Mouse (Mus musculus) kidney, embryonic 14.5 days (tissue): Measurements from ENCODE around the gene Radil. TPM values are rescaled to one million over a fixed set of nuclear protein-coding genes. Genes with fewer than 3 reads are reported as not detected.

Experiments
- ATAC-seq: fragments of 200-750 bp; cut with Nextera tagmentation; 2 replicates; pipeline ENCODE4 v1.8.0; 2017; ENCODE audit warnings: moderate number of reproducible peaks, mild to moderate bottlenecking, moderate TSS enrichment, moderate library complexity; ENCODE audit not compliant: low FRiP score, low TSS enrichment
- H3K27ac ChIP-seq: fragments of 300-500 bp; sonication (generic); 2 replicates; pipeline ENCODE4 v1.5.1; 2014; ENCODE audit warnings: low read depth, mild to moderate bottlenecking, low read length, moderate library complexity, mixed read lengths
- H3K27me3 ChIP-seq: fragments of 300-500 bp; sonication (generic); 2 replicates; pipeline ENCODE4 v1.6.1; 2014; ENCODE audit warnings: mild to moderate bottlenecking, low read length; ENCODE audit not compliant: control insufficient read depth, insufficient read depth
- H3K36me3 ChIP-seq: fragments of 300-500 bp; sonication (generic); 2 replicates; pipeline ENCODE4 v1.6.1; 2014; ENCODE audit warnings: low read length, mixed read lengths; ENCODE audit not compliant: control insufficient read depth, insufficient read depth
- H3K4me1 ChIP-seq: fragments of 300-500 bp; sonication (generic); 2 replicates; pipeline ENCODE4 v1.6.1; 2014; ENCODE audit warnings: low read length, mixed read lengths; ENCODE audit not compliant: control insufficient read depth, insufficient read depth
- H3K4me2 ChIP-seq: fragments of 300-500 bp; sonication (generic); replicated peaks from 2 replicates; pipeline ENCODE4 v1.6.1; 2014; ENCODE audit warnings: low read depth, mild to moderate bottlenecking, low read length
- H3K4me3 ChIP-seq: fragments of 300-500 bp; sonication (generic); 2 replicates; pipeline ENCODE4 v1.5.1; 2014; ENCODE audit warnings: mild to moderate bottlenecking, low read length
- H3K9ac ChIP-seq: fragments of 300-500 bp; sonication (generic); 2 replicates; pipeline ENCODE4 v1.6.1; 2014; ENCODE audit warnings: low read depth, mild to moderate bottlenecking, low read length, moderate library complexity
- H3K9me3 ChIP-seq: fragments of 300-500 bp; sonication (generic); 2 replicates; pipeline ENCODE4 v1.6.1; 2016; ENCODE audit warnings: low read length; ENCODE audit not compliant: control insufficient read depth
- WGBS: fragments of 180-500 bp; shearing (Covaris S2); extraction: QIAGEN DNeasy Blood & Tissue Kit; methylation state at CpG from one replicate; pipeline ENCODE4 v1.1.7; 2014; 5-methylcytosine and 5-hydroxymethylcytosine counted together
- polyA plus RNA-seq: library from polyadenylated mRNA; unstranded; fragments of >200 nt; fragmentation: Nextera tagmentation; extraction: Ambion mirVana; gene quantifications from 2 replicates; pipeline ENCODE4 v1.2.1, GENCODE M21; 2014

Radil gene
- polyA plus RNA-seq, 1 experiment from 2014 or later: 1.7 TPM

GRCm38 (mm10) chr5:142576832-142577231, 25.9 kb upstream of the Radil start:
- 86% methylated on average over 7 of the region's 7 CpGs for WGBS
- no peak for ATAC-seq
- no peak overlapping the region for H3K27ac ChIP-seq
- H3K9ac ChIP-seq: no peak overlapping the region
- no peak overlapping the region for H3K4me2 ChIP-seq
- H3K4me1 ChIP-seq: no peaks in the 10 kb centered on the region
- H3K4me3 ChIP-seq: no peak overlapping the region
- H3K27me3 ChIP-seq: no peaks in the 10 kb centered on the region
- peaks cover 3% of the 10 kb centered on the region; the same call in 1 of the 2 replicates for H3K9me3 ChIP-seq
- H3K36me3 ChIP-seq: no peaks in the 10 kb centered on the region

DNA sequence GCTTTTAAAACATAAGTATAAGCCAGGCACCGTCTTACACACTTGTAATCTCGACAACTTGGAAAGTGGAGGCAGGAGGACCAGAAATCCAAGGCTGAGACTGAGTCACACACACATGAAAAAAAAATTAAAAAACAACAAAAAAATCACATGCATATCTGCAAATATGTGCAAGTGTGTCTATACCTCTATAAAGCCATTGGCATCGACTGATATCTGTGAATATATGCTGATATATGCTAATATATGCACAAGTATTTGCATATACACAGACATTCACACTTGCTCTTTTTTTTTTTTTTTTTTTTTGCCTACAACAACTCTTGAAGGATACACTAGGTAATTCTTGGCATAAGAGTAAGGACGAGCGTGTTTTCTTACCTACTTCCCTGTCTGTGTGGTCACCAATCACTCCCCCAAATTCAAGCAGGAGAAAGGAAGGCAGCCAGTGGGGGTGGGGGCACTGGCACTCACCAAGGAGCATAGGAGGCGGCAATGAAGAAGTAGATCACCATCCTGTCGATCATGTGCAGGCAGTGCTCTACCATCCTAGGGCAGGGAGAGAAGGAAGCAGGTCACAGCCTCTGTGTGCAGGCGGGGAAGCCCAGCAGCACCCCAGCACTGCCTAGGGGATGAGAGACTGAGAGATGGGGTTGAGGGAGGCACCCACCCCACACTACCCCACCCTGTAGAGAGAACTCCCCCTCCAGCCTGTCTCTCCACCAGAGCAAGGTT, 23.6 kb upstream of the Radil start:
- no peak overlapping the region for H3K9ac ChIP-seq
- peaks cover 3% of the 10 kb centered on the region; the same call in 1 of the 2 replicates for H3K9me3 ChIP-seq
- H3K4me3 ChIP-seq: no peak overlapping the region
- no peak for ATAC-seq
- no peaks in the 10 kb centered on the region for H3K36me3 ChIP-seq
- H3K4me1 ChIP-seq: no peaks in the 10 kb centered on the region
- H3K27ac ChIP-seq: no peak overlapping the region
- WGBS: 84% methylated on average over 8 of the region's 8 CpGs
- H3K27me3 ChIP-seq: no peaks in the 10 kb centered on the region
- no peak overlapping the region for H3K4me2 ChIP-seq

DNA sequence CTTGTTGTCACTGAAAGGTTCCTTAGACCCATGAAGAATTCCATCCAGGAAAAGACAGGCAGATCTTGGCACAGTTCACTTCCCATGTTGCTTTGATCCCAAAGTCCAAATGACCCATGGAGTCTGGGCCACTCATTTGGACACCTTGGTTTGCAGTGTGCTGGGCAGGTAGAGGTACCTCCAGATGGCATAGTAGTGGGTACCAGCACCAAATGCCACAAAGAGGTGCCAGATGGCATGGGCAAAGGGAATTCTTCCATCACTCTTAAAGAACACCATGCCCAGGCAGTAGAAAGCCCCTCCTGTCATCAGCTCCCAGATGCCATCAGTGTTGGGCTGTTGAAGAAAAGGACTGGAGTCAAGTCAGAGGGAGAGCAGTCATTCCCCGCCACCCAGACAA, 13.7 kb upstream of the Radil start:
- 86% methylated on average over 1 of the region's 1 CpGs for WGBS
- no peak overlapping the region for H3K4me2 ChIP-seq

DNA sequence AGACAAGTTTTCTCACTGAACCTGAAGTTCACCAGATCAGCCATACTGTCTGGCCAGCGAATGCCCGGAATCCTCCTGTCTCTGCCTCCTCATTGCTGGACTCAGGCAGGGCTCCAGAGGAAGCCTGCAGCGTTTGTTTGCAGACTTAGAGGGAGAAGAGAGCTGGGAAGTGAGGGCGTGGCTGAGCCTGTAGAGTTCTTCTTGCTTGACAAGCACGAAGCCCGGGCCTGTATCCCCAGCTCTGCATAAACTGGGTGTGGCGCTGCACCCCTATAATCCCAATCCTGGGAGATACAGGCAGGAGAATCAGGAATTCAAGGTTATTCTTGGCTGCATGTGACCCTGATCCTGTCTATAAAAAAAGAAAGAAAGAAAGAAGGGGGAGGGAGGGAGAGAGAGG, 9.4 kb upstream of the Radil start:
- no peak overlapping the region for H3K27ac ChIP-seq
- no peaks in the 10 kb centered on the region for H3K9me3 ChIP-seq
- no peak for ATAC-seq
- H3K4me1 ChIP-seq: no peaks in the 10 kb centered on the region
- no peaks in the 10 kb centered on the region for H3K36me3 ChIP-seq
- H3K27me3 ChIP-seq: no peaks in the 10 kb centered on the region
- H3K4me3 ChIP-seq: no peak overlapping the region
- H3K9ac ChIP-seq: no peak overlapping the region
- no peak overlapping the region for H3K4me2 ChIP-seq
- 57% methylated on average over 7 of the region's 7 CpGs for WGBS

More for the DNA sequence above, 13.7 kb upstream of the Radil start:
- no peaks in the 10 kb centered on the region for H3K36me3 ChIP-seq
- no peaks in the 10 kb centered on the region for H3K4me1 ChIP-seq
- no peak overlapping the region for H3K9ac ChIP-seq
- H3K9me3 ChIP-seq: peaks cover 10% of the 10 kb centered on the region; the same call in 1 of the 2 replicates
- H3K27me3 ChIP-seq: no peaks in the 10 kb centered on the region
- no peak overlapping the region for H3K27ac ChIP-seq
- ATAC-seq: no peak
- H3K4me3 ChIP-seq: no peak overlapping the region

DNA sequence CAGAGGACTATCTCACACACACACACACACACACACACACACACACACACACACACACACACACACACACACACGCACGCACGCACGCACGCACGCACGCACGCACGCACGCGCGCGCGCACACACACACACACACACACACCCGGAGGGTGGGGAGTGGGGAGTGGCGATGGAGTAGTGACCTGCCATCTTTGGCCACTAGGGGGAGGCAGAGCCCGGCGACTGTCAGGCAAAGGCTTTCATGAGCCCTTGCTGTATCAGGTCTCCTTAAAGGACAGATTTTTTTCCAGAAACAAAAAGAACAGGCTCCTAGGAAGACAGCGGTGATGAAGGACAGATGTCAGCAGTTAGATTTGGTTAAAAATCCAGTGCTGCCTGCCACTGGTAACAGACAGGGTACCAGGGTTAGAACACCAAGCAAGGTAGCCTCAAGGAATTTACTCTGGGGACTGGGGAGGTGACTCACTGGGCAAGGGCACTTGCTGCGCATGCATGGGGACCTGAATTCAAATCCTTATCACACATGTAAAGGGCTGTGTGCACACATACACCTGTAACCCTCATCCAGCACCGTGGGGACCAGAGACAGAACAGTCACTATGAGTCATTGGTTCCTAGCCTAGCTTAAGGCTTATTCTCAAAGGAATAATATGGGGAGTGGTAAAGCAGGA, 6.6 kb upstream of the Radil start:
- H3K27ac ChIP-seq: no peak overlapping the region
- no peaks in the 10 kb centered on the region for H3K4me1 ChIP-seq
- no peak overlapping the region for H3K9ac ChIP-seq
- WGBS: 29% methylated on average over 13 of the region's 21 CpGs
- H3K4me3 ChIP-seq: no peak overlapping the region
- H3K36me3 ChIP-seq: no peaks in the 10 kb centered on the region
- H3K9me3 ChIP-seq: no peaks in the 10 kb centered on the region
- H3K27me3 ChIP-seq: no peaks in the 10 kb centered on the region
- no peak overlapping the region for H3K4me2 ChIP-seq
- peak; percentile 78; the same call in 1 of the 2 replicates for ATAC-seq

GRCm38 (mm10) chr5:142556721-142557120, 5.8 kb upstream of the Radil start:
- no peak overlapping the region for H3K9ac ChIP-seq
- H3K4me1 ChIP-seq: no peaks in the 10 kb centered on the region
- WGBS: 91% methylated on average over 4 of the region's 4 CpGs
- H3K27ac ChIP-seq: no peak overlapping the region
- H3K27me3 ChIP-seq: no peaks in the 10 kb centered on the region
- no peak overlapping the region for H3K4me3 ChIP-seq
- no peak overlapping the region for H3K4me2 ChIP-seq
- ATAC-seq: no peak
- H3K9me3 ChIP-seq: no peaks in the 10 kb centered on the region
- H3K36me3 ChIP-seq: no peaks in the 10 kb centered on the region

DNA sequence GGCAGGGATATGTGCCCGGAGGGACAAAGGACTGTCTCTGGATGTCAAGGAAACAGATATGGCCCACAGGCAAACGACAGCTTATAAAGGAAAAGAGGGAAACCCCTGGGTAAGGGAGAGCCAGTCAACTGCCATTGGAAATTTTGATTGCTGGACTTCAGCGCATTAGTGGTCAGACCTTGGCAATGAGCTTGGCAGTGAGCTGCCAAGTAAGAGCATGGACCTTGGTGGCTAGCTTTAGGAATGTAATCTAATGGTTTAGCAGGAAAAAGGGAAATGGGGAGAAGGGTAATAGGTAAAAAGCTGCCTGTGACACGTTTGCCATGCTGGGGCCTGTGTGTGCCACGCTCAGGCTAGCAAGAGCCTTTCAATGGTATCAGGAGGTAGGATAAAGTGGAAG, 5.0 kb upstream of the Radil start:
- H3K9ac ChIP-seq: no peak overlapping the region
- H3K27me3 ChIP-seq: no peaks in the 10 kb centered on the region
- H3K4me1 ChIP-seq: no peaks in the 10 kb centered on the region
- no peak overlapping the region for H3K4me2 ChIP-seq
- no peak overlapping the region for H3K4me3 ChIP-seq
- 82% methylated on average over 5 of the region's 5 CpGs for WGBS
- H3K36me3 ChIP-seq: no peaks in the 10 kb centered on the region
- no peak for ATAC-seq
- H3K27ac ChIP-seq: no peak overlapping the region
- H3K9me3 ChIP-seq: no peaks in the 10 kb centered on the region

GRCm38 (mm10) chr5:142549961-142550705, 765 bp downstream of the Radil start:
- peak overlapping the region; percentile 48 for H3K4me3 ChIP-seq
- no peaks in the 10 kb centered on the region; the same call in 1 of the 2 replicates for H3K27me3 ChIP-seq
- H3K9me3 ChIP-seq: no peaks in the 10 kb centered on the region
- peak; percentile 29; the same call in 1 of the 2 replicates for ATAC-seq
- 1% methylated on average over 31 of the region's 31 CpGs for WGBS
- no peaks in the 10 kb centered on the region for H3K36me3 ChIP-seq
- peaks cover 6% of the 10 kb centered on the region; the same call in 1 of the 2 replicates for H3K4me1 ChIP-seq
- H3K27ac ChIP-seq: 0 out of 2 replicates have a peak overlapping the region, but pooled peaks have one; percentile 17
- peak overlapping the region; percentile 90 for H3K4me2 ChIP-seq
- peak overlapping the region; percentile 25; the same call in 1 of the 2 replicates for H3K9ac ChIP-seq
